Mouse (Mus musculus) lung, postnatal 0 days (tissue): ENCODE results near the gene Mdga1.

ENCODE experiments used
- CTCF ChIP-seq: IDR thresholded peaks from 2 replicates; pipeline ENCODE4 v1.5.1; 2016; ENCODE audit warnings: antibody characterized with exemption, mild to moderate bottlenecking
- EP300 ChIP-seq: IDR thresholded peaks from 2 replicates; pipeline ENCODE4 v1.6.1; 2016; ENCODE audit warnings: antibody characterized with exemption, mild to moderate bottlenecking, control low read depth

DNA sequence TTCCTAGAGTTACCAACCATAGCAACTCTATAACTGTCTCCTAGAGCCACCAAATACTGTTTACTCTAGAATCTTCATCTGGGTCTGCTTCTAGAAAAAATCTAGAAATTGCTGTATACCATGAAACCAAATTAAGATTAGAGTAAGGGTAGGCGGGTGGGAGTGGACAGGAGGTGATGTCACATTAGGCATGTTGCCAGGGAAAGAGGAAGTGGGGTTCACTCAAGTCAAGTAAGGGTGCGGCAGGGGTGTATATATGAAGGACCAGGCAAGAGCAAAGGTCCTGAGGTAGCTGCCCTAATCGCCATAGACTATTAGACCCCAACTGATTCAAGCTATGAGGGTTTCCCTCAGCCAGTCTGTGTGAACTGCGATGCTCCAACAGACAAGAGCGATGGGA is 69.6 kb downstream of the Mdga1 start:
- TF ChIP-seq CTCF (no peak), EP300 (no peak)
